Mouse (Mus musculus): ENCODE results near the gene Gpc4.

The Gpc4 gene

GRCm38 (mm10) chrX:52030146-52030545 is 134.9 kb downstream of the Gpc4 start:
- no peak for DNase-seq (ENCODE audit: low read depth, low spot score)

DNA sequence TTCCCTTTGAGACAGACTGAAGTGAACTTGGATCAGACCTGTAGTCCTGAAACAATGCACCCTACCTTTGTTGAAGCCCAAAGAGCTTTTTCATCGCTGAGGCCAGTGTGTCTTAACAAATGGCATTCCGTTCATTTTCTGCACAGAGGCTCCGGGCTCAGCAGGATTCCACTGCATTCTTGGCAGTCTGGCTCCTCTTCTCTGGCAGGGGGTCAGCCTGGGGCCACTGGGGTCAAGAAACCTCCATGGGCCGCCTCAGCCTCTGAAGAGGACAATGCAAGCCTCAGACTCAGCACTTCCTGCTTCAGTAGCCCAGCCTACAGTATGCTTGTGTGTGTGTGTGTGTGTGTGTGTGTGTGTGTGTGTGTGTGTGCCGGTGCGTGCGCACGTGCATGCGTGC is 147.4 kb downstream of the Gpc4 start:
- DNase-seq (ENCODE audit: low read depth, low spot score), result no peak

Measured in WW6 (cell line).